ENCODE assay signal across 30 mouse cellular contexts in genomic region chr7:18734451-18734850, GRCm38 (mm10). TPM values are rescaled to one million over a fixed set of nuclear protein-coding genes. Genes with fewer than 3 reads are reported as not detected.
DNase-seq lines count a peak whose midpoint lies in the region; ATAC-seq and TF ChIP-seq lines count a peak whose summit lies in the region.
"Had no signal": no experiment of that assay in that cellular context is flagged by ENCODE, and none has a peak within 500 bp of the region (broad histone marks: within the 10 kb centered on the region; RNA-seq: fewer than 3 reads in every experiment).

No protein-coding gene starts in this region.

- no peak for TF ChIP-seq EP300 in lung, postnatal 0 days (IDR thresholded peaks at IDR 0.05)

- no peak overlapping the region for H3K9ac ChIP-seq in heart, embryonic 12.5 days
- no peak overlapping the region for H3K9ac ChIP-seq in lung, postnatal 0 days (replicated peaks; ENCODE audit: low read depth)
- no peak overlapping the region for H3K9ac ChIP-seq in hindbrain, embryonic 13.5 days
- H3K9ac ChIP-seq: forebrain, embryonic 13.5 days; forebrain, postnatal 0 days; heart, embryonic 13.5 days; hindbrain, embryonic 15.5 days had no signal

- 77% methylated on average over 1 of the region's 1 CpGs for WGBS in heart, embryonic 10.5 days
- 70% methylated on average over 1 of the region's 1 CpGs for WGBS in heart, embryonic 12.5 days
- WGBS in lung, postnatal 0 days = 22% methylated on average over 1 of the region's 1 CpGs
- 83% methylated on average over 1 of the region's 1 CpGs for WGBS in hindbrain, embryonic 13.5 days

- no peaks in the 10 kb centered on the region for H3K4me1 ChIP-seq in heart, embryonic 10.5 days
- H3K4me1 ChIP-seq in heart, embryonic 12.5 days (replicated peaks) = no peaks in the 10 kb centered on the region
- no peaks in the 10 kb centered on the region for H3K4me1 ChIP-seq in lung, postnatal 0 days (ENCODE audit: insufficient read depth, low read depth, low read length)
- no peaks in the 10 kb centered on the region for H3K4me1 ChIP-seq in hindbrain, embryonic 13.5 days (replicated peaks)
- H3K4me1 ChIP-seq: forebrain, embryonic 10.5 days; forebrain, embryonic 13.5 days; heart, embryonic 13.5 days; hindbrain, embryonic 15.5 days had no signal

- ATAC-seq in heart, embryonic 12.5 days (ENCODE audit: insufficient number of reproducible peaks, low FRiP score) = no peak
- no peak for ATAC-seq in lung, postnatal 0 days
- ATAC-seq in hindbrain, embryonic 13.5 days (ENCODE audit: low FRiP score) = no peak
- ATAC-seq: activated CD4-positive, CD25-positive, alpha-beta regulatory T cell, adult 4 months; CD4-positive, CD25-positive, alpha-beta regulatory T cell, adult 4 months; forebrain, embryonic 13.5 days; forebrain, postnatal 0 days; intestine, postnatal 0 days had no signal

- no peak overlapping the region for H3K27ac ChIP-seq in heart, embryonic 10.5 days
- H3K27ac ChIP-seq in heart, embryonic 12.5 days (ENCODE audit: poor library complexity, severe bottlenecking) = no peak overlapping the region
- H3K27ac ChIP-seq in lung, postnatal 0 days (ENCODE audit: low read length) = no peak overlapping the region
- no peak overlapping the region for H3K27ac ChIP-seq in hindbrain, embryonic 13.5 days
- H3K27ac ChIP-seq: forebrain, embryonic 10.5 days; forebrain, embryonic 13.5 days; heart, embryonic 13.5 days; hindbrain, embryonic 15.5 days had no signal

- no peaks in the 10 kb centered on the region for H3K36me3 ChIP-seq in heart, embryonic 10.5 days
- H3K36me3 ChIP-seq in heart, embryonic 12.5 days = no peaks in the 10 kb centered on the region
- no peaks in the 10 kb centered on the region for H3K36me3 ChIP-seq in lung, postnatal 0 days (ENCODE audit: insufficient read depth, low read length)
- H3K36me3 ChIP-seq in hindbrain, embryonic 13.5 days = no peaks in the 10 kb centered on the region
- H3K36me3 ChIP-seq: forebrain, embryonic 10.5 days; heart, embryonic 13.5 days; hindbrain, embryonic 15.5 days had no signal

- H3K27me3 ChIP-seq in heart, embryonic 10.5 days (ENCODE audit: insufficient read depth, poor library complexity, severe bottlenecking) = no peaks in the 10 kb centered on the region
- H3K27me3 ChIP-seq in heart, embryonic 12.5 days (replicated peaks) = no peaks in the 10 kb centered on the region
- H3K27me3 ChIP-seq in lung, postnatal 0 days (replicated peaks; ENCODE audit: insufficient read depth, low read length) = no peaks in the 10 kb centered on the region
- no peaks in the 10 kb centered on the region for H3K27me3 ChIP-seq in hindbrain, embryonic 13.5 days
- H3K27me3 ChIP-seq: forebrain, embryonic 13.5 days; heart, embryonic 13.5 days; hindbrain, embryonic 15.5 days had no signal

- no peak for TF ChIP-seq CTCF in lung, postnatal 0 days (IDR thresholded peaks at IDR 0.05)

- H3K9me3 ChIP-seq in heart, embryonic 10.5 days = no peaks in the 10 kb centered on the region
- H3K9me3 ChIP-seq in heart, embryonic 12.5 days (replicated peaks) = no peaks in the 10 kb centered on the region
- no peaks in the 10 kb centered on the region for H3K9me3 ChIP-seq in lung, postnatal 0 days (ENCODE audit: low read length)
- no peaks in the 10 kb centered on the region for H3K9me3 ChIP-seq in hindbrain, embryonic 13.5 days
- H3K9me3 ChIP-seq: forebrain, embryonic 10.5 days; forebrain, embryonic 13.5 days; heart, embryonic 13.5 days; hindbrain, embryonic 15.5 days had no signal

- no peak overlapping the region for H3K4me3 ChIP-seq in heart, embryonic 10.5 days
- H3K4me3 ChIP-seq in heart, embryonic 12.5 days = no peak overlapping the region
- H3K4me3 ChIP-seq in lung, postnatal 0 days (ENCODE audit: low read depth, low read length) = no peak overlapping the region
- H3K4me3 ChIP-seq in hindbrain, embryonic 13.5 days = no peak overlapping the region
- H3K4me3 ChIP-seq: forebrain, embryonic 10.5 days; forebrain, embryonic 13.5 days; heart, embryonic 13.5 days; hindbrain, embryonic 15.5 days had no signal

- H3K4me2 ChIP-seq in heart, embryonic 12.5 days = no peak overlapping the region
- H3K4me2 ChIP-seq in lung, postnatal 0 days (replicated peaks; ENCODE audit: low read depth, low read length) = no peak overlapping the region
- no peak overlapping the region for H3K4me2 ChIP-seq in hindbrain, embryonic 13.5 days
- H3K4me2 ChIP-seq: forebrain, embryonic 13.5 days; heart, embryonic 13.5 days; hindbrain, embryonic 15.5 days had no signal

- DNase-seq in heart, embryonic 10.5 days (ENCODE audit: low spot score) = peak; percentile 16
- DNase-seq in lung, postnatal 0 days (ENCODE audit: low spot score) = peak; percentile 14
- DNase-seq in lung, postnatal 14 days = no peak
- peak; percentile 56 for DNase-seq in NIH3T3 (ENCODE audit: low read depth)
- DNase-seq: adrenal gland, postnatal 10 days; adrenal gland, postnatal 36 days; cerebellum, adult 18-20 months; cerebellum, adult 9-10 months; cerebellum, postnatal 14 days; forebrain, postnatal 0 days; gastrocnemius, postnatal 25 days; heart, postnatal 14 days; heart, postnatal 4 days had no signal

RNA-seq across cellular contexts. Expression of gene Psg22, which starts 16.6 kb away (rescaled TPM):
- polyA plus RNA-seq in heart, embryonic 10.5 days (2016; fragmentation: Nextera tagmentation; extraction: Ambion mirVana) = not detected in 2 replicates
- not detected in 2 replicates for polyA plus RNA-seq in heart, embryonic 12.5 days (2016; fragmentation: Nextera tagmentation; extraction: Ambion mirVana)
- polyA plus RNA-seq in lung, postnatal 0 days (2015; fragmentation: Nextera tagmentation; extraction: Ambion mirVana) = not detected in 2 replicates
- not detected in 2 replicates for polyA plus RNA-seq in hindbrain, embryonic 13.5 days (2015; fragmentation: Nextera tagmentation; extraction: Ambion mirVana)
- polyA plus RNA-seq: activated CD4-positive, CD25-positive, alpha-beta regulatory T cell, adult 4 months; C2C12; CD4-positive, CD25-positive, alpha-beta regulatory T cell, adult 4 months; embryonic facial prominence, embryonic 11.5 days; embryonic facial prominence, embryonic 14.5 days; forebrain, embryonic 10.5 days; forebrain, embryonic 13.5 days; forebrain, postnatal 0 days; gonadal fat pad, adult 2 months; heart, embryonic 13.5 days; heart, embryonic 16.5 days; hindbrain, embryonic 11.5 days; hindbrain, embryonic 15.5 days; intestine, embryonic 14.5 days; intestine, postnatal 0 days had no signal

RNA-seq across cellular contexts. Expression of gene Psg20, which starts 48.5 kb away (rescaled TPM):
- not detected in 2 replicates for polyA plus RNA-seq in heart, embryonic 10.5 days (2016; fragmentation: Nextera tagmentation; extraction: Ambion mirVana)
- not detected in 2 replicates for polyA plus RNA-seq in heart, embryonic 12.5 days (2016; fragmentation: Nextera tagmentation; extraction: Ambion mirVana)
- polyA plus RNA-seq in lung, postnatal 0 days (2015; fragmentation: Nextera tagmentation; extraction: Ambion mirVana) = not detected in 2 replicates
- not detected in 2 replicates for polyA plus RNA-seq in hindbrain, embryonic 13.5 days (2015; fragmentation: Nextera tagmentation; extraction: Ambion mirVana)
- polyA plus RNA-seq: activated CD4-positive, CD25-positive, alpha-beta regulatory T cell, adult 4 months; C2C12; CD4-positive, CD25-positive, alpha-beta regulatory T cell, adult 4 months; embryonic facial prominence, embryonic 11.5 days; embryonic facial prominence, embryonic 14.5 days; forebrain, embryonic 10.5 days; forebrain, embryonic 13.5 days; forebrain, postnatal 0 days; frontal cortex, adult 2 months; gonadal fat pad, adult 2 months; heart, embryonic 13.5 days; heart, embryonic 16.5 days; hindbrain, embryonic 11.5 days; intestine, embryonic 14.5 days; intestine, postnatal 0 days had no signal
